Mouse (Mus musculus): ENCODE measurements around the gene Krtap3-2.

- no peak for TF ChIP-seq CTCF (conservative IDR thresholded peaks at IDR 0.05; ENCODE audit: low read length)
- TF ChIP-seq NANOG (IDR thresholded peaks at IDR 0.05; ENCODE audit: borderline replicate concordance, low read length), result no peak
- TF ChIP-seq POU5F1 (IDR thresholded peaks at IDR 0.05; ENCODE audit: borderline replicate concordance, low read length), result no peak
Measured at GRCm38 (mm10) chr11:99583245-99583704, 26.6 kb upstream of the Krtap3-2 start, which contains the start of gene Krtap1-4.
